Mouse (Mus musculus): ENCODE measurements around the gene Zfp618. TPM values are rescaled to one million over a fixed set of nuclear protein-coding genes. Genes with fewer than 3 reads are reported as not detected.

The Zfp618 gene
- polyA plus RNA-seq, 1 experiment from 2014 or later = 18.6 TPM

GRCm38 (mm10) chr4:62974901-62975300, 9.5 kb downstream of the Zfp618 start:
- no peak overlapping the region for H3K27ac ChIP-seq (replicated peaks)
- ATAC-seq (replicated peaks) = no peak
- WGBS = 89% methylated on average over 2 of the region's 2 CpGs
- H3K4me1 ChIP-seq = peaks cover 19% of the 10 kb centered on the region
- no peaks in the 10 kb centered on the region for H3K36me3 ChIP-seq
- no peaks in the 10 kb centered on the region for H3K9me3 ChIP-seq
- H3K27me3 ChIP-seq = no peaks in the 10 kb centered on the region
- no peak overlapping the region for H3K9ac ChIP-seq (replicated peaks)
- H3K4me3 ChIP-seq = no peak overlapping the region
- H3K4me2 ChIP-seq (replicated peaks) = no peak overlapping the region

DNA sequence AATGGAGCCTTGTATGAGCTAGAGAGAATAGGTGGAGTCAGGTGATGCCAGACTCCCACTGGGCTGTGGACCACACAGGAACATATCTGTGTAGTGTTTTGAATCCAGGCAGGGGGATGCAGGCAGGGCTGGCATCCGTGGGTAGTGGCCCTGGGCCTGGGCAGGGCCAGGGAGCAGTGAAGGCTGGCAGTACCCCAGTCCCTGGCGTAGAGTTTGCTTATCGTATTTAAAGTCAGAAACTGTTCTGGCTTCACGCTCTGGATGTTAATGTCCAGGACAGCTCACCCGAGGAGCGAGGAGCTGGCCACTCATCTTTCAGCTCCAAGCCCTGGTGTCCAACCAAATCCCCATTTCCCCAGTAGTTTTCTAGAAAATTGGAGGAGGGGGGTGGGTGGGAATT, 10.2 kb downstream of the Zfp618 start:
- no peak for ATAC-seq (replicated peaks)
- Histone ChIP-seq H3K27ac (replicated peaks) (no peak overlapping the region), H3K36me3 (no peaks in the 10 kb centered on the region), H3K4me2 (replicated peaks) (no peak overlapping the region), H3K9ac (replicated peaks) (no peak overlapping the region), H3K27me3 (no peaks in the 10 kb centered on the region), H3K9me3 (no peaks in the 10 kb centered on the region), H3K4me3 (no peak overlapping the region), H3K4me1 (peaks cover 19% of the 10 kb centered on the region)
- 86% methylated on average over 6 of the region's 6 CpGs for WGBS

GRCm38 (mm10) chr4:62977454-62977853, 12.1 kb downstream of the Zfp618 start:
- no peaks in the 10 kb centered on the region for H3K9me3 ChIP-seq
- no peak overlapping the region for H3K9ac ChIP-seq (replicated peaks)
- ATAC-seq (replicated peaks) = no peak
- 87% methylated on average over 6 of the region's 6 CpGs for WGBS
- no peak overlapping the region for H3K4me2 ChIP-seq (replicated peaks)
- H3K27me3 ChIP-seq = no peaks in the 10 kb centered on the region
- no peak overlapping the region for H3K4me3 ChIP-seq
- no peaks in the 10 kb centered on the region for H3K36me3 ChIP-seq
- peaks cover 19% of the 10 kb centered on the region for H3K4me1 ChIP-seq
- H3K27ac ChIP-seq (replicated peaks) = no peak overlapping the region

GRCm38 (mm10) chr4:62978501-62978911, 13.1 kb downstream of the Zfp618 start:
- peak; percentile 74 for ATAC-seq (replicated peaks)
- no peaks in the 10 kb centered on the region for H3K9me3 ChIP-seq
- no peak overlapping the region for H3K4me2 ChIP-seq (replicated peaks)
- H3K36me3 ChIP-seq = no peaks in the 10 kb centered on the region
- H3K27me3 ChIP-seq = no peaks in the 10 kb centered on the region
- H3K4me3 ChIP-seq = no peak overlapping the region
- no peak overlapping the region for H3K9ac ChIP-seq (replicated peaks)
- H3K27ac ChIP-seq (replicated peaks) = no peak overlapping the region
- 7% methylated on average over 10 of the region's 10 CpGs for WGBS
- peaks cover 15% of the 10 kb centered on the region for H3K4me1 ChIP-seq

DNA sequence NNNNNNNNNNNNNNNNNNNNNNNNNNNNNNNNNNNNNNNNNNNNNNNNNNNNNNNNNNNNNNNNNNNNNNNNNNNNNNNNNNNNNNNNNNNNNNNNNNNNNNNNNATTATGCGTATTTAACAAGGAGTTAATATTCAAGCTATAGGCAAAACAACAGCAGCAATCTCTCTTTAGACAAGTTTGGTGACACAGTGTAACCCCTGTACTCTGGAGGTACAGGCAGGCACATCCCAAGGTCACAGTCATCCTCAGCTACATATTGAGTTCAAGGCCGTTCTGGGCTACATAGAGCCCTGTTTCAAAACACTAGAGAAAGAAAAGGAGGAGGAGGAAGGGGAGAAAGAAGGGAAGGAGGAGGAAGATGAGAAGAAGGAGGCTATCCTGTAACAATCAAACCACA, 16.2 kb downstream of the Zfp618 start:
- no peak overlapping the region for H3K4me3 ChIP-seq
- H3K36me3 ChIP-seq = no peaks in the 10 kb centered on the region
- H3K27me3 ChIP-seq = no peaks in the 10 kb centered on the region
- H3K9ac ChIP-seq (replicated peaks) = no peak overlapping the region
- WGBS = 91% methylated on average over 2 of the region's 2 CpGs
- H3K9me3 ChIP-seq = no peaks in the 10 kb centered on the region
- H3K27ac ChIP-seq (replicated peaks) = no peak overlapping the region
- no peak for ATAC-seq (replicated peaks)
- peaks cover 15% of the 10 kb centered on the region for H3K4me1 ChIP-seq
- no peak overlapping the region for H3K4me2 ChIP-seq (replicated peaks)

GRCm38 (mm10) chr4:62983556-62983955, 18.2 kb downstream of the Zfp618 start:
- H3K4me1 ChIP-seq = peaks cover 8% of the 10 kb centered on the region
- no peaks in the 10 kb centered on the region for H3K27me3 ChIP-seq
- no peaks in the 10 kb centered on the region for H3K9me3 ChIP-seq
- H3K36me3 ChIP-seq = no peaks in the 10 kb centered on the region
- ATAC-seq (replicated peaks) = no peak
- no peak overlapping the region for H3K27ac ChIP-seq (replicated peaks)
- no peak overlapping the region for H3K4me2 ChIP-seq (replicated peaks)
- WGBS = 96% methylated on average over 5 of the region's 5 CpGs
- H3K9ac ChIP-seq (replicated peaks) = no peak overlapping the region
- no peak overlapping the region for H3K4me3 ChIP-seq

GRCm38 (mm10) chr4:62991336-62991735, 26.0 kb downstream of the Zfp618 start:
- no peaks in the 10 kb centered on the region for H3K9me3 ChIP-seq
- no peak overlapping the region for H3K4me2 ChIP-seq (replicated peaks)
- H3K27ac ChIP-seq (replicated peaks) = no peak overlapping the region
- WGBS = 53% methylated on average over 11 of the region's 11 CpGs
- ATAC-seq (replicated peaks) = no peak
- H3K27me3 ChIP-seq = no peaks in the 10 kb centered on the region
- no peak overlapping the region for H3K4me3 ChIP-seq
- no peaks in the 10 kb centered on the region for H3K36me3 ChIP-seq
- H3K4me1 ChIP-seq = peaks cover 10% of the 10 kb centered on the region
- H3K9ac ChIP-seq (replicated peaks) = no peak overlapping the region

- WGBS = 73% methylated on average over 2 of the region's 2 CpGs
- H3K4me1 ChIP-seq = peaks cover 16% of the 10 kb centered on the region
- no peak overlapping the region for H3K27ac ChIP-seq (replicated peaks)
- ATAC-seq (replicated peaks) = no peak
- no peak overlapping the region for H3K4me3 ChIP-seq
- H3K4me2 ChIP-seq (replicated peaks) = no peak overlapping the region
- no peaks in the 10 kb centered on the region for H3K27me3 ChIP-seq
- H3K9me3 ChIP-seq = no peaks in the 10 kb centered on the region
- no peaks in the 10 kb centered on the region for H3K36me3 ChIP-seq
- no peak overlapping the region for H3K9ac ChIP-seq (replicated peaks)
Observed at GRCm38 (mm10) chr4:62993190-62993589, 27.8 kb downstream of the Zfp618 start.

DNA sequence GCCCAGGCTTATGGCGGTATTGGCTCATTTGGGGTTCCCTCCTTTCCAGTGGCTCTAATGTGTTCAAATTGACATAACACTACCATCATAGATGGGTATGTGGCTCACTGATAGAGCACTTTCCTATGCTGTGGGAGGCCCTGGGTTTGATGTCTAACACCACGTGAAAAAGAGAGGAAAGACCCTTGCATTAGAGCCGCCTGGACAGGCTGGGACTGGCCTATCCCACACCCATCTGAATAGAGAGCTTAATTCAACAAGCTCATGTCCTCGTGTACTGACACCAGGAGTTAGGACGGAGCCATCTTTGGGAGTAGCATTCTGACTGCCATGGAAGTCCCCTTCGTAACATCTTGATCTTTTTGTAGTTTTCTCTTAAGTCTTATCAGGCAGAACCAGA, 32.2 kb downstream of the Zfp618 start:
- 80% methylated on average over 6 of the region's 6 CpGs for WGBS
- H3K4me3 ChIP-seq = no peak overlapping the region
- H3K9ac ChIP-seq (replicated peaks) = no peak overlapping the region
- no peaks in the 10 kb centered on the region for H3K9me3 ChIP-seq
- H3K4me2 ChIP-seq (replicated peaks) = no peak overlapping the region
- no peak for ATAC-seq (replicated peaks)
- H3K4me1 ChIP-seq = peaks cover 24% of the 10 kb centered on the region
- no peak overlapping the region for H3K27ac ChIP-seq (replicated peaks)
- H3K36me3 ChIP-seq = no peaks in the 10 kb centered on the region
- H3K27me3 ChIP-seq = no peaks in the 10 kb centered on the region

GRCm38 (mm10) chr4:62998431-62998835, 33.1 kb downstream of the Zfp618 start:
- WGBS = 19% methylated on average over 5 of the region's 5 CpGs
- H3K9me3 ChIP-seq = no peaks in the 10 kb centered on the region
- peak; percentile 65 for ATAC-seq (replicated peaks)
- peaks cover 24% of the 10 kb centered on the region for H3K4me1 ChIP-seq
- H3K36me3 ChIP-seq = no peaks in the 10 kb centered on the region
- H3K4me3 ChIP-seq = no peak overlapping the region
- H3K27ac ChIP-seq (replicated peaks) = 0 out of 2 replicates have a peak overlapping the region, but pooled peaks have one; percentile 6
- H3K27me3 ChIP-seq = no peaks in the 10 kb centered on the region
- no peak overlapping the region for H3K9ac ChIP-seq (replicated peaks)
- no peak overlapping the region for H3K4me2 ChIP-seq (replicated peaks)

- 0 out of 2 replicates have a peak overlapping the region, but pooled peaks have one; percentile 6 for H3K27ac ChIP-seq (replicated peaks)
- peaks cover 24% of the 10 kb centered on the region for H3K4me1 ChIP-seq
- H3K4me3 ChIP-seq = no peak overlapping the region
- no peaks in the 10 kb centered on the region for H3K9me3 ChIP-seq
- H3K9ac ChIP-seq (replicated peaks) = no peak overlapping the region
- H3K4me2 ChIP-seq (replicated peaks) = no peak overlapping the region
- H3K36me3 ChIP-seq = no peaks in the 10 kb centered on the region
- WGBS = 19% methylated on average over 6 of the region's 6 CpGs
- peak; percentile 64 for ATAC-seq (replicated peaks)
- H3K27me3 ChIP-seq = no peaks in the 10 kb centered on the region
Observed at GRCm38 (mm10) chr4:62998908-62999307, 33.5 kb downstream of the Zfp618 start.

GRCm38 (mm10) chr4:62999321-62999720, 33.9 kb downstream of the Zfp618 start:
- 82% methylated on average over 4 of the region's 4 CpGs for WGBS
- ATAC-seq (replicated peaks) = no peak
- H3K4me2 ChIP-seq (replicated peaks) = no peak overlapping the region
- no peak overlapping the region for H3K27ac ChIP-seq (replicated peaks)
- H3K4me1 ChIP-seq = peaks cover 25% of the 10 kb centered on the region
- no peaks in the 10 kb centered on the region for H3K9me3 ChIP-seq
- H3K9ac ChIP-seq (replicated peaks) = no peak overlapping the region
- no peak overlapping the region for H3K4me3 ChIP-seq
- H3K36me3 ChIP-seq = no peaks in the 10 kb centered on the region
- H3K27me3 ChIP-seq = no peaks in the 10 kb centered on the region

- Histone ChIP-seq H3K27ac (replicated peaks) (no peak overlapping the region), H3K4me1 (peaks cover 28% of the 10 kb centered on the region), H3K27me3 (no peaks in the 10 kb centered on the region), H3K9me3 (no peaks in the 10 kb centered on the region), H3K4me3 (no peak overlapping the region), H3K4me2 (replicated peaks) (no peak overlapping the region), H3K36me3 (no peaks in the 10 kb centered on the region), H3K9ac (replicated peaks) (no peak overlapping the region)
- 80% methylated on average over 7 of the region's 7 CpGs for WGBS
- no peak for ATAC-seq (replicated peaks)
Observed at GRCm38 (mm10) chr4:62999916-63000315, 34.5 kb downstream of the Zfp618 start.
